Mouse (Mus musculus) thymus, postnatal 10 days (tissue): ENCODE results near the gene Cep63.

Source experiments
- DNase-seq, 2 experiments: peaks; one replicate each; pipeline ENCODE4 v3.0.0; 2021; ENCODE audit warnings: low spot score in 2 of 2

Gene Cep63

GRCm38 (mm10) chr9:102625983-102626838 is at the start of gene Cep63, which contains the start of gene Anapc13:
Cep63 (minus strand) TSS chr9:102626534.
Anapc13 (plus strand) TSS chr9:102626296.
- DNase-seq, result peak; percentile 95 to 97

GRCm38 (mm10) chr9:102675922-102676321 is 49.6 kb upstream of the Cep63 start:
- DNase-seq, result no peak

GRCm38 (mm10) chr9:102673381-102673780 is 47.0 kb upstream of the Cep63 start:
- DNase-seq, result no peak

DNA sequence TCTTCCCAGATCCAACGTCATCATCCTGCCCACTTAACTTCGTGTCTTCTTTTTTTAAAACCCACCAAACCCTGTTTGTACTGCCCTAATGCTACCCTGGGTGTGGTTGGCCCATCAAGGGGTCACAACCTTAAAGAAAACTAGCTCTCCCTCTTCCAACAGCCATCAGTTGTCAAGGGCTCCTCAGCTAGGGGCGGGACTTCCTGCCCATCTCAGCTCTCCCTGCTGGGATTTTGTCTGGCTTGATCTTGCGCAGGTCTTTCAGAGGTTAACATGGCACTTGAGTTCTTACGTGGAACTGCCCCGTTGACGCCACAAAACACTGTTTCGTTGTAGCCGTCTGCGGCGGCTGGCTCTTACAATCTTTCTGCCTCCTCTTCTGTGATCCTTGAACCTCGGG is 42.6 kb upstream of the Cep63 start:
- DNase-seq, result no peak

GRCm38 (mm10) chr9:102668115-102668514 is 41.8 kb upstream of the Cep63 start:
- DNase-seq, result no peak

DNA sequence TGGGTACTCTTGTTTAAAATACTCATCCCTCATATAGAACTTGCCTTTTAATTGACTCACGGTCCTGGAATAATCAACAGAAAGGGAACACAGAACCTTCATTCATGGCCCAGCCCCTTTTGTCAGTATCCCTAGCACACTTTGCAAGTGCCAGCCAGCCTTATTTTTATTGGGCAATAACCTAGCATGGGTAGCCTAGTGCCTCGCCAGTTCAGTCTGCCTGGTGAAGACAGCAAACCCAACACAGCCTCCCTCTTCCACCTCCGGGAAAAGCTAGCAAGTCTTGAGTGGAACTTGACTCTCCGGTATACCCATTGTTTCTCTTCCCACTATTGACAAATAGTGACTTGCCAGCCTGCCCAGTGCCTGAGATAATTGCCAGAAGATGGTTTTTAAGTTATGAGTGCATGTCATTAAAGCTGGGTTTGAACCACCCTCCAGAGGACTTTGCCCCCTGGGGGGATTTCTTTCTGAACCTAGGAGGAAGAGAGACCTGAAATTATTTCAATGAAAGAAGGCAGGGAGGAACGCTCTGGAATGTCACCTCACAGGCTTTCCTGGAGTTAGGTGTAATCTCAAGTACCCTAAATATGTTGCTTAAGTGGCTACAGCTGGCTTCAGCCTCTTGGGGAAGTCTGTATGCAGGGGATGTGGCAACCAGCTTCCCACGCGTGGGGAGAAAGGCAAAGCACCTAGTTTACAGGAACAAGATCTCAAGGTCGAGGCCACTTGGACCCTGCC is 30.2 kb upstream of the Cep63 start:
- no peak for DNase-seq

- DNase-seq, result no peak
These were observed 24.9 kb upstream of the Cep63 start for GRCm38 (mm10) chr9:102651199-102651720.

DNA sequence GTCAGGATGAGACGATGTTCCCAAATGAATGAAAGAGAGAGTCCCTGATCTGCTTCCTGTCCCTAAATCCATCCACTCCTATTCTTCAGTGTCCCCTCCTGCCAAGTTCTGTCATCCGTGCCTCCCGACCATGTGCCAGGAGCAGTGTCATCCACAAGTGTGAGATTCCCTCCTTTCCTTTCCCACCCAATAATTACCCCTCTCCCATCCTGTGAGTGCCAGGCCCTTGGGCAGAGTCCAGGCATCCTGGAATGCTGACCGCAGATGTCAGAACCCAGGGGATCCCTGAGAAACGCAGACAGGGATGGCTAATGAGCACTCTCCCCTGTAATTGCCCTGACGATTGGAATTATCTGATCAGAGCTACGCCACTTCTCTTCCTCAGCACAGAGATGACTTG is 24.3 kb upstream of the Cep63 start:
- DNase-seq, result no peak

DNA sequence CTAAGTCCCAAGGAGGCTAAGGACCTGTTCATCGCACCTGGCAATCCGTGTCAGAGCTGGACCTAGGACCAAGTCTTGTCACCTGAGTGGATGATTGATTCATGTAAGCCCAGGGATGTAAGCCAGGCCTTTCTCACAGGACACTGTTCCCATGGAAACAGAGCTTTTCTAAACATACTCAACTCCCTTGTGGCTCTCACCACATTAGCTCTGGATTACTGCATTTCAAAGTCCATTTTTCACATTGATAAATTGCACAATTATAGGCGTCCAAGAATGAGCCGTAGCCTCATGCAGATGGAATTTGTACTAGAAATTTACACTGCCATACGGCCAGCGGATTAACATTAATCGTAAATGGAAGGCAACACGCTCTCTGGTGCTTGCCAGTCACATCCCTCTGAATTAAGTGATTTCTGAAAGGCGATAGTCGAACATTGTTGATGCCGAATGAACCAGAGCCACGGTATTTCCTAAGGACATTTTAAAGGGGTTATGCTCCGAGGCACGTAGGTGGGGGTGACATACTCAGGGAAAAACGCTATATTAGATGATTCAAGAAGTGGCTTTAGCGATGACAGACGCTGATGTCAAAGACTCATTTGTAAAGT is 23.7 kb upstream of the Cep63 start:
- no peak for DNase-seq

DNA sequence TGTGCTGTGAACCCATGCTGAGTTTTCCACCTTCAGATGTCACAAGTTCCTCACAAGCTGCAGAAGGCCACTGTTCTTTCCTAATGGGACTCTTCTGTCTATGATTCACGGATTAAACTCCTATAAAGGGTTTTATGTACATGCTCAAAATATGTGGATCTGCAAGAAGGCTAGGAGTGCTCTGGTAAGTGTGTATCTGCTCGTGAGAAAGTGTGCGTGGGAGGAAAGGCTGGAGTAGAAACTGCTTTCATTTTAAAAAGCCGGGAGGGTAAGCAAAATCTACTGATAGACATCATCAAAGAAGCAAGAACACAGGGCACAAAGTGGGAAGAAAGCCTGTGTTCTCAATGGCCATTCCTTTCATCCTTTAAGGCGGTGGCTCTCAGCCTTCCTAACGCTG is 20.7 kb upstream of the Cep63 start:
- DNase-seq, result no peak

GRCm38 (mm10) chr9:102645119-102645695 is 18.9 kb upstream of the Cep63 start:
- DNase-seq, result no peak

DNA sequence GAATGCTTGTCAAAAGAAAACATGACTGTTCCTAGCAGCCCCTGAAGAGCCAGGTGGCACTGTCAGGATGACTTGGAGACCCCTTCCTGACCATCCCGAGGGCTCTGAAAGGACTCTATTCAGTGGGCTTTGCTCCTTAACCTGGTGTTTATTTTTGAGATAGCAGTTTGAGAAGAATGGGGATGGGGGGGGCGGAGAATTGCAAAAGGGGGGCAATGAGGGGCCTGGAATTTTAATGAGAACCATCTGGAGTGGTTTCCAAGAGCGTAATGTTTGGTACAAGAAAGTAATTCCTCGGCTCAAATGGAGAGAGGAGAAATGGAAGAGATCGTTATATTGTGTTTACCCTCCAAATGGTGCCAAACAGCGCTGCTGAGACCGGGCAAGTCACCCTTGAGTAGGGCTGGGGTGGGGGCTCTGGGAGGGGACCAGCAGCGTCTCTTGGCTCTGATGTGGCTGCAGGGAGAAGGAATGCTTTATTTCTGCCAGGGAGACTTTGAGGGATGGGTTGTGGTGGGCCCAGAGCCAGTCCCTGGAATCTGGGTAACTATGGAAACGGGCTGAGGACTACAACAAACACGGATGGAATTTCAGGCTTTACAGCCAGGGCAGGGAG is 17.3 kb upstream of the Cep63 start:
- no peak for DNase-seq

- DNase-seq, result no peak
These were observed 16.7 kb upstream of the Cep63 start for GRCm38 (mm10) chr9:102643071-102643485.

GRCm38 (mm10) chr9:102641531-102641930 is 15.2 kb upstream of the Cep63 start:
- no peak for DNase-seq

- DNase-seq, result no peak
These were observed 13.2 kb upstream of the Cep63 start for GRCm38 (mm10) chr9:102639510-102639909.

DNA sequence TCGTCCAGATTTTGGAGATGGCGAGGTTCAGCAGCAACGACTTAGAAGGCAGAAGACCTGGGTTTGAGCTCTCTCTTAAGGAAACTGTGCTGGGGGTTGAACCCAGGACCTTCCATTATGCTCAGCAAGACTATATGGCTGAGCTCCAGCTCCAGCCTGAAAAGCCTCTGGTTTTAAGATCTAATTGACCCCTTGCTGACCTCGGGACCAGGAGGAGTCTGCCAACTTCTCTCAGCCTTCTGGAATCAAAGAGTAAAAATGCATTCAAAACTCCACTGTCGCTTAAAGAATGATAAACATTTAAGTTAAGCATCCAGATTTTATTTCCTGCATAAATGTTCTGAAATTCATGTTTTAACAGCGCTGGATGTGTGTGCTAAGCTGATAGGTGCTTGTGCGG is 12.6 kb upstream of the Cep63 start:
- no peak for DNase-seq

DNA sequence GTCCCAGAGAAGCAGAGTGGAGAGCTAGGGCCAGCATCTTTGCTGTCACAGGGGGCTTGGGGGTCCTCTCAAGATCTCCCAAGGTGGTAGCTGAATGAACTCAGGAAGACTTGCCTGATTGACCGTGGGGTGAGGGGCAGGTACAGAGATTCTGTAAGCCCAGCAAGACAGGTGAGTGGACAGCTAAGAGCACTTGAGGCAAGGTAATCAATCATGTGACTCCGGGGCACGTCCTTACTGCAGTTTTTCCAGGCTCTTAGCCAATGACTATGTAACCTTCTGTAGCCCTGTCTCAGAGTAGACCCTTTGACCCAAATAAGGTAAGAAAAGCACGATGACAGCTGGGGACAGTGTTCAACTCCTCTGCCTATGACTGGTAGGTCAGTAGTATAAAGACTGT is 10.8 kb upstream of the Cep63 start:
- DNase-seq, result no peak

DNA sequence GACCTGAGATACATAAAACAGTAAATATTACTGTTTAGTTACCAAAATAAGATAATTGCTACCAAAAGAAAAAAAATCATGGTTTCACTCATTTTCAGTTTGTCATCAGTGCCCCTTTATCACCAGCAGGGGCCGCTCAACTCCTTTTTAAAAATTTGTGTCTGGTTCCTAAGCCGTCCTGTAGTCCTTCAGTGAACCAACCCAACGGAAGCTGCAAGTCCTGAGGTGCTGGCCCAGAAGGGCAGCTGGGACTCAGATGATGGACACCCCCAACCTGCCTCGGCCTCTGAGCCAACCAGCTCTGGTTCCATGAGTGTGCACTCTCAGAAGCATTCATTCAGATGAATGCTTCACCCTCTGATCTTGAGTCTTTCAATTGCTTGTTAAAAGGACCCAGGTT is 10.2 kb upstream of the Cep63 start:
- peak in 1 of 2 experiments; percentile 37 for DNase-seq

DNA sequence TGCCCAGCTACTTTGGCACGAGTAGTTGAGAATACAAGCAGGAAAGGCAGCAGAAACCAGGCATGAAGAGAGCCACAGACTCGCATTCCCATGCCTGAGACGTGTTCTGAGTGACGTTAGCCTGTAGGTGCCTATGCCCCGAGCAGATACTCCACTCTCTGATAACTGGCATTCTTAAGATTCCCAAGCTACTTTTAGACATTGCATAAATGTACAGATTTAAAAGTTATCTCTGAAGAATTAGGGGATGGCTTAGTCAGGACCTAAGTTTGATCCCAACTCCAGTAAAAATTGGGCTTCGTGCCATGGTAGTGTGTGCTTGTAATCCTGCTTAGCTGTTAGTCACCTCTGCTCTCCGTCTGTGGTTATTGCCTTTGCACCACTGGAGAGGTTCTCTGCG is 8.1 kb upstream of the Cep63 start:
- no peak for DNase-seq

GRCm38 (mm10) chr9:102632923-102633537 is 6.7 kb upstream of the Cep63 start:
- DNase-seq, result peak in 1 of 2 experiments; percentile 68

GRCm38 (mm10) chr9:102632173-102632572 is 5.8 kb upstream of the Cep63 start:
- no peak for DNase-seq
